Mouse (Mus musculus) embryo, embryonic 11 days (tissue): ENCODE measurements at regions not wholly inside any gene's neighbourhood (a gene's known extent, or its start where the extent isn't known, plus 50 kb on each side); places are given as distances from the start of the nearest gene placed in this dataset.

Source experiments
- DNase-seq: peaks from one replicate; pipeline ENCODE4 v3.0.0-alpha.2; 2015

- no peak for DNase-seq
Observed at GRCm38 (mm10) chr12:50158143-50158542, 490.8 kb downstream of the Prkd1 start.

GRCm38 (mm10) chr12:50187332-50187731 lies 461.6 kb downstream of the Prkd1 start:
- DNase-seq: no peak

- DNase-seq: no peak
Observed at GRCm38 (mm10) chr12:50190892-50191539, 457.9 kb downstream of the Prkd1 start.

GRCm38 (mm10) chr12:50191733-50192612 lies 456.9 kb downstream of the Prkd1 start:
- DNase-seq: peak; percentile 11

- no peak for DNase-seq
Observed at GRCm38 (mm10) chr12:50193501-50193900, 455.4 kb downstream of the Prkd1 start.

GRCm38 (mm10) chr12:50194714-50195113 lies 454.2 kb downstream of the Prkd1 start:
- no peak for DNase-seq

- DNase-seq: no peak
Observed at GRCm38 (mm10) chr12:50196339-50196738, 452.6 kb downstream of the Prkd1 start.

GRCm38 (mm10) chr12:50241139-50241538 lies 407.8 kb downstream of the Prkd1 start:
- DNase-seq: no peak

- DNase-seq: no peak
Observed at GRCm38 (mm10) chr12:50258901-50259300, 390.0 kb downstream of the Prkd1 start.

GRCm38 (mm10) chr12:50261072-50261471 lies 387.8 kb downstream of the Prkd1 start:
- no peak for DNase-seq

GRCm38 (mm10) chr12:50273239-50273880 lies 375.5 kb downstream of the Prkd1 start:
- no peak for DNase-seq

GRCm38 (mm10) chr12:50281615-50282014 lies 367.3 kb downstream of the Prkd1 start:
- DNase-seq: no peak
